Mouse (Mus musculus) MEL (cell line): ENCODE measurements around the gene Gramd2. TPM values are rescaled to one million over a fixed set of nuclear protein-coding genes. Genes with fewer than 3 reads are reported as not detected.

Experiments used
- DNase-seq: peaks from one replicate; pipeline ENCODE4 v3.0.0; 2011; ENCODE audit warnings: low read depth, low spot score
- H3K27ac ChIP-seq: 2 replicates; pipeline ENCODE4 v1.5.1; 2012; ENCODE audit warnings: low read depth, mild to moderate bottlenecking, control low read depth, low read length, moderate library complexity; ENCODE audit not compliant: control insufficient read depth
- H3K27me3 ChIP-seq, 2 experiments: fragments of 150-350 bp in 1 of 2; sonication (generic) in 1 of 2; 2 replicates each; pipeline ENCODE4 v1.6.1; 2012; ENCODE audit warnings: low read length in 2 of 2, mild to moderate bottlenecking in 2 of 2, improper control_type of control experiment in 1 of 2, moderate library complexity in 1 of 2; ENCODE audit not compliant: insufficient read depth in 2 of 2, control insufficient read depth in 1 of 2
- H3K36me3 ChIP-seq, 2 experiments: 2 replicates each; pipeline ENCODE4 v1.6.1; 2012 to 2014; ENCODE audit warnings: low read length in 2 of 2, improper control_type of control experiment in 1 of 2, inconsistent platforms in 1 of 2, mild to moderate bottlenecking in 1 of 2; ENCODE audit not compliant: insufficient read depth in 2 of 2, control insufficient read depth in 1 of 2
- H3K4me1 ChIP-seq, 2 experiments: fragments of 150-350 bp in 1 of 2; sonication (generic) in 1 of 2; 2 replicates each; pipeline ENCODE4 v1.6.1; 2012; ENCODE audit warnings: low read length in 2 of 2, improper control_type of control experiment in 1 of 2, mild to moderate bottlenecking in 1 of 2; ENCODE audit not compliant: insufficient read depth in 2 of 2, control insufficient read depth in 1 of 2
- H3K4me3 ChIP-seq, 2 experiments: fragments of 150-350 bp in 1 of 2; sonication (generic) in 1 of 2; 2 replicates each; pipeline ENCODE4 v1.5.1; 2012; ENCODE audit warnings: low read depth in 2 of 2, low read length in 2 of 2, mild to moderate bottlenecking in 2 of 2, moderate library complexity in 2 of 2, control low read depth in 1 of 2, improper control_type of control experiment in 1 of 2; ENCODE audit not compliant: control insufficient read depth in 1 of 2, insufficient read depth in 1 of 2
- H3K79me2 ChIP-seq: 2 replicates; pipeline ENCODE4 v1.6.1; 2012; ENCODE audit warnings: mild to moderate bottlenecking, low read length, moderate library complexity; ENCODE audit not compliant: control insufficient read depth, poor library complexity, insufficient read depth
- H3K9ac ChIP-seq: 2 replicates; pipeline ENCODE4 v1.6.1; 2012; ENCODE audit warnings: low read depth, mild to moderate bottlenecking, control low read depth, low read length, moderate library complexity; ENCODE audit not compliant: control insufficient read depth, poor library complexity, severe bottlenecking
- H3K9me3 ChIP-seq: fragments of 150-350 bp; sonication (generic); replicated peaks from 2 replicates; pipeline ENCODE4 v1.6.1; 2012; ENCODE audit warnings: mild to moderate bottlenecking, low read length, improper control_type of control experiment, moderate library complexity; ENCODE audit not compliant: insufficient read depth
- BHLHE40 ChIP-seq: IDR thresholded peaks from 2 replicates; pipeline ENCODE4 v1.6.1; 2012; ENCODE audit warnings: low read depth, mild to moderate bottlenecking, inconsistent platforms, low read length, improper control_type of control experiment, borderline replicate concordance
- CHD2 ChIP-seq: IDR thresholded peaks from 2 replicates; pipeline ENCODE4 v1.6.1; 2011; ENCODE audit warnings: low read length, improper control_type of control experiment
- CTCF ChIP-seq, 3 experiments: IDR thresholded peaks in 2 of 3; conservative IDR thresholded peaks in 1 of 3; 2 replicates each; pipeline ENCODE4 v1.5.1; 2011 to 2012; ENCODE audit warnings: low read length in 3 of 3, low read depth in 2 of 3, mild to moderate bottlenecking in 2 of 3, improper control_type of control experiment in 1 of 3, inconsistent platforms in 1 of 3, mixed read lengths in 1 of 3, moderate library complexity in 1 of 3; ENCODE audit not compliant: control insufficient read depth in 1 of 3, insufficient read depth in 1 of 3, poor library complexity in 1 of 3, severe bottlenecking in 1 of 3
- E2F4 ChIP-seq: IDR thresholded peaks from 2 replicates; pipeline ENCODE4 v1.6.1; 2011; ENCODE audit warnings: low read depth, low read length, improper control_type of control experiment, borderline replicate concordance
- EP300 ChIP-seq, 2 experiments: IDR thresholded peaks; 2 replicates each; pipeline ENCODE4 v1.6.1; 2011; ENCODE audit warnings: improper control_type of control experiment in 2 of 2, low read length in 2 of 2, low read depth in 1 of 2, mild to moderate bottlenecking in 1 of 2
- ETS1 ChIP-seq: IDR thresholded peaks from 2 replicates; pipeline ENCODE4 v1.6.1; 2012; ENCODE audit warnings: low read depth, mild to moderate bottlenecking, inconsistent platforms, low read length, improper control_type of control experiment, moderate library complexity
- GABPA ChIP-seq: IDR thresholded peaks from 2 replicates; pipeline ENCODE4 v1.6.1; 2012; ENCODE audit warnings: low read depth, mild to moderate bottlenecking, inconsistent platforms, low read length, improper control_type of control experiment, moderate library complexity
- GATA1 ChIP-seq: IDR thresholded peaks from 2 replicates; pipeline ENCODE4 v1.6.1; 2011; ENCODE audit warnings: low read depth, low read length, improper control_type of control experiment
- HCFC1 ChIP-seq: IDR thresholded peaks from 2 replicates; pipeline ENCODE4 v1.6.1; 2012; ENCODE audit warnings: low read depth, mild to moderate bottlenecking, inconsistent platforms, low read length, improper control_type of control experiment, moderate library complexity
- JUND ChIP-seq: IDR thresholded peaks from 2 replicates; pipeline ENCODE4 v1.6.1; 2011; ENCODE audit warnings: low read depth, mild to moderate bottlenecking, improper control_type of control experiment, low read length
- MAX ChIP-seq: IDR thresholded peaks from 2 replicates; pipeline ENCODE4 v1.6.1; 2011; ENCODE audit warnings: low read length, improper control_type of control experiment
- MXI1 ChIP-seq: IDR thresholded peaks from 2 replicates; pipeline ENCODE4 v1.6.1; 2011; ENCODE audit warnings: mild to moderate bottlenecking, low read depth, low read length, improper control_type of control experiment
- MYC ChIP-seq: IDR thresholded peaks from 2 replicates; pipeline ENCODE4 v1.6.1; 2011; ENCODE audit warnings: low read depth, mild to moderate bottlenecking, low read length, improper control_type of control experiment, moderate library complexity
- NRF1 ChIP-seq: IDR thresholded peaks from 2 replicates; pipeline ENCODE4 v1.6.1; 2014; ENCODE audit warnings: low read depth, mild to moderate bottlenecking, inconsistent platforms, low read length, improper control_type of control experiment, moderate library complexity; ENCODE audit not compliant: poor library complexity, insufficient read depth, severe bottlenecking
- POLR2AphosphoS2 ChIP-seq: IDR thresholded peaks from 2 replicates; pipeline ENCODE4 v1.6.1; 2011; ENCODE audit warnings: low read length, improper control_type of control experiment
- POLR2AphosphoS5 ChIP-seq: IDR thresholded peaks from 2 replicates; pipeline ENCODE4 v1.6.1; 2012; ENCODE audit warnings: low read depth, borderline replicate concordance, mild to moderate bottlenecking, inconsistent platforms, low read length, moderate library complexity, mixed read lengths
- RAD21 ChIP-seq: IDR thresholded peaks from 2 replicates; pipeline ENCODE4 v1.6.1; 2011; ENCODE audit warnings: mild to moderate bottlenecking, low read depth, low read length, improper control_type of control experiment
- RCOR1 ChIP-seq: IDR thresholded peaks from 2 replicates; pipeline ENCODE4 v1.6.1; 2012; ENCODE audit warnings: low read depth, mild to moderate bottlenecking, inconsistent platforms, low read length, improper control_type of control experiment
- SIN3A ChIP-seq: IDR thresholded peaks from 2 replicates; pipeline ENCODE4 v1.6.1; 2012; ENCODE audit warnings: low read length, improper control_type of control experiment, inconsistent platforms
- TAL1 ChIP-seq: IDR thresholded peaks from 2 replicates; pipeline ENCODE4 v1.6.1; 2012; ENCODE audit warnings: mild to moderate bottlenecking, inconsistent platforms, low read length, moderate library complexity, mixed read lengths
- TBP ChIP-seq: IDR thresholded peaks from 2 replicates; pipeline ENCODE4 v1.8.0; 2011; ENCODE audit warnings: low read depth, low read length, improper control_type of control experiment
- TCF12 ChIP-seq: IDR thresholded peaks from 2 replicates; pipeline ENCODE4 v1.6.1; 2014; ENCODE audit warnings: low read depth, mild to moderate bottlenecking, inconsistent platforms, low read length, improper control_type of control experiment, moderate library complexity
- UBTF ChIP-seq: IDR thresholded peaks from 2 replicates; pipeline ENCODE4 v1.6.1; 2012; ENCODE audit warnings: low read depth, mild to moderate bottlenecking, inconsistent platforms, low read length, improper control_type of control experiment, moderate library complexity, borderline replicate concordance; ENCODE audit not compliant: insufficient read depth
- USF2 ChIP-seq, 2 experiments: IDR thresholded peaks; 2 replicates each; pipeline ENCODE4 v1.6.1; 2011 to 2012; ENCODE audit warnings: improper control_type of control experiment in 2 of 2, low read length in 2 of 2, borderline replicate concordance in 1 of 2, inconsistent platforms in 1 of 2, low read depth in 1 of 2, mild to moderate bottlenecking in 1 of 2; ENCODE audit not compliant: insufficient read depth in 1 of 2
- ZC3H11A ChIP-seq: IDR thresholded peaks from 2 replicates; pipeline ENCODE4 v1.6.1; 2012; ENCODE audit warnings: low read depth, mild to moderate bottlenecking, inconsistent platforms, low read length, improper control_type of control experiment
- ZMIZ1 ChIP-seq: IDR thresholded peaks from 2 replicates; pipeline ENCODE4 v1.6.1; 2012; ENCODE audit warnings: low read depth, mild to moderate bottlenecking, inconsistent platforms, low read length, improper control_type of control experiment, moderate library complexity
- polyA plus RNA-seq, 2 experiments: library from polyadenylated mRNA; stranded (reverse) in 1 of 2; unstranded in 1 of 2; fragments of >175 nt in 1 of 2; fragments of >200 nt in 1 of 2; gene quantifications; 2 replicates each; pipeline versions ENCODE4 v1.2.1 to v1.2.4; 2012; ENCODE audit warnings: low replicate concordance in 2 of 2, low read depth in 1 of 2; ENCODE audit not compliant: insufficient read length in 2 of 2, insufficient read depth in 1 of 2, missing spikeins in 1 of 2
- total RNA-seq: library from RNA; depleted of rRNA; stranded (reverse); fragments of 300-350 nt; gene quantifications from 2 replicates; pipeline ENCODE4 v1.2.3, GENCODE M21; 2012

Gramd2 gene
- total and polyA plus RNA-seq, 3 experiments: 0.04 TPM; not detected in 2

GRCm38 (mm10) chr9:59660421-59660820 is 19.5 kb upstream of the Gramd2 start:
- no peak overlapping the region for H3K27ac ChIP-seq
- H3K27me3 ChIP-seq: no peaks in the 10 kb centered on the region
- peaks cover 76% of the 10 kb centered on the region for H3K79me2 ChIP-seq
- peaks cover 2 to 34% of the 10 kb centered on the region in 2 experiments for H3K4me1 ChIP-seq
- peaks cover 8 to 43% of the 10 kb centered on the region in 2 experiments; a peak in 3 of 4 replicates for H3K36me3 ChIP-seq
- no peaks in the 10 kb centered on the region for H3K9me3 ChIP-seq
- no peak for DNase-seq
- H3K9ac ChIP-seq: no peak overlapping the region
- no peak for TF ChIP-seq ETS1
- no peak for TF ChIP-seq MYC
- TF ChIP-seq TBP: no peak
- TF ChIP-seq EP300 (IDR thresholded peaks at IDR 0.05; ENCODE audit: low read depth in 1 of 2, low read length in 2 of 2): no peak
- no peak for TF ChIP-seq RAD21
- no peak for TF ChIP-seq BHLHE40
- TF ChIP-seq NRF1: no peak
- TF ChIP-seq USF2 (IDR thresholded peaks at IDR 0.05; ENCODE audit: borderline replicate concordance in 1 of 2, insufficient read depth in 1 of 2, low read depth in 1 of 2, low read length in 2 of 2): no peak
- no peak for TF ChIP-seq TCF12
- TF ChIP-seq GATA1: no peak
- no peak for TF ChIP-seq CTCF (IDR thresholded peaks at IDR 0.05 in 2 of 3, conservative IDR thresholded peaks at IDR 0.05 in 1 of 3; ENCODE audit: control insufficient read depth in 1 of 3, insufficient read depth in 1 of 3, low read depth in 2 of 3, low read length in 3 of 3, poor library complexity in 1 of 3, severe bottlenecking in 1 of 3)
- no peak for TF ChIP-seq POLR2AphosphoS5
- no peak for TF ChIP-seq ZMIZ1
- H3K4me3 ChIP-seq: peak overlapping the region in 1 of 2 experiments; percentile 23; a peak in 1 of 4 replicates

GRCm38 (mm10) chr9:59661298-59661975 is 18.5 kb upstream of the Gramd2 start:
- H3K9ac ChIP-seq: no peak overlapping the region
- no peaks in the 10 kb centered on the region for H3K27me3 ChIP-seq
- H3K4me3 ChIP-seq: no peak overlapping the region
- peaks cover 12 to 47% of the 10 kb centered on the region in 2 experiments; a peak in 3 of 4 replicates for H3K36me3 ChIP-seq
- TF ChIP-seq GABPA (no peak), RCOR1 (no peak), ZC3H11A (no peak), SIN3A (no peak), POLR2AphosphoS2 (no peak), CHD2 (no peak), MXI1 (no peak), TCF12 (no peak), JUND (no peak), MAX (no peak), USF2 (IDR thresholded peaks at IDR 0.05; ENCODE audit: borderline replicate concordance in 1 of 2, insufficient read depth in 1 of 2, low read depth in 1 of 2, low read length in 2 of 2) (no peak), TAL1 (no peak), EP300 (IDR thresholded peaks at IDR 0.05; ENCODE audit: low read depth in 1 of 2, low read length in 2 of 2) (no peak), CTCF (IDR thresholded peaks at IDR 0.05 in 2 of 3, conservative IDR thresholded peaks at IDR 0.05 in 1 of 3; ENCODE audit: control insufficient read depth in 1 of 3, insufficient read depth in 1 of 3, low read depth in 2 of 3, low read length in 3 of 3, poor library complexity in 1 of 3, severe bottlenecking in 1 of 3) (no peak), ETS1 (no peak), UBTF (no peak), E2F4 (no peak), NRF1 (no peak), HCFC1 (no peak)
- H3K27ac ChIP-seq: no peak overlapping the region
- peak; percentile 25 for DNase-seq
- H3K9me3 ChIP-seq: no peaks in the 10 kb centered on the region
- peaks cover 72% of the 10 kb centered on the region for H3K79me2 ChIP-seq
- peaks cover 2 to 34% of the 10 kb centered on the region in 2 experiments for H3K4me1 ChIP-seq
